Mouse (Mus musculus) kidney, embryonic 14.5 days (tissue): ENCODE data around the gene Ppcdc. TPM values are rescaled to one million over a fixed set of nuclear protein-coding genes. Genes with fewer than 3 reads are reported as not detected.

Experiments
- ATAC-seq: fragments of 200-750 bp; cut with Nextera tagmentation; 2 replicates; pipeline ENCODE4 v1.8.0; 2017; ENCODE audit warnings: moderate number of reproducible peaks, mild to moderate bottlenecking, moderate TSS enrichment, moderate library complexity; ENCODE audit not compliant: low FRiP score, low TSS enrichment
- H3K27ac ChIP-seq: fragments of 300-500 bp; sonication (generic); 2 replicates; pipeline ENCODE4 v1.5.1; 2014; ENCODE audit warnings: low read depth, mild to moderate bottlenecking, low read length, moderate library complexity, mixed read lengths
- H3K27me3 ChIP-seq: fragments of 300-500 bp; sonication (generic); 2 replicates; pipeline ENCODE4 v1.6.1; 2014; ENCODE audit warnings: mild to moderate bottlenecking, low read length; ENCODE audit not compliant: control insufficient read depth, insufficient read depth
- H3K36me3 ChIP-seq: fragments of 300-500 bp; sonication (generic); 2 replicates; pipeline ENCODE4 v1.6.1; 2014; ENCODE audit warnings: low read length, mixed read lengths; ENCODE audit not compliant: control insufficient read depth, insufficient read depth
- H3K4me1 ChIP-seq: fragments of 300-500 bp; sonication (generic); 2 replicates; pipeline ENCODE4 v1.6.1; 2014; ENCODE audit warnings: low read length, mixed read lengths; ENCODE audit not compliant: control insufficient read depth, insufficient read depth
- H3K4me2 ChIP-seq: fragments of 300-500 bp; sonication (generic); replicated peaks from 2 replicates; pipeline ENCODE4 v1.6.1; 2014; ENCODE audit warnings: low read depth, mild to moderate bottlenecking, low read length
- H3K4me3 ChIP-seq: fragments of 300-500 bp; sonication (generic); 2 replicates; pipeline ENCODE4 v1.5.1; 2014; ENCODE audit warnings: mild to moderate bottlenecking, low read length
- H3K9ac ChIP-seq: fragments of 300-500 bp; sonication (generic); 2 replicates; pipeline ENCODE4 v1.6.1; 2014; ENCODE audit warnings: low read depth, mild to moderate bottlenecking, low read length, moderate library complexity
- H3K9me3 ChIP-seq: fragments of 300-500 bp; sonication (generic); 2 replicates; pipeline ENCODE4 v1.6.1; 2016; ENCODE audit warnings: low read length; ENCODE audit not compliant: control insufficient read depth
- WGBS: fragments of 180-500 bp; shearing (Covaris S2); extraction: QIAGEN DNeasy Blood & Tissue Kit; methylation state at CpG from one replicate; pipeline ENCODE4 v1.1.7; 2014; 5-methylcytosine and 5-hydroxymethylcytosine counted together
- polyA plus RNA-seq: library from polyadenylated mRNA; unstranded; fragments of >200 nt; fragmentation: Nextera tagmentation; extraction: Ambion mirVana; gene quantifications from 2 replicates; pipeline ENCODE4 v1.2.1, GENCODE M21; 2014

The Ppcdc gene
- polyA plus RNA-seq, 1 experiment from 2014 or later = 30.4 TPM

- WGBS = 60% methylated on average over 2 of the region's 2 CpGs
- Histone ChIP-seq H3K4me3 (no peak overlapping the region), H3K4me1 (no peaks in the 10 kb centered on the region), H3K27ac (no peak overlapping the region), H3K9me3 (no peaks in the 10 kb centered on the region), H3K36me3 (no peaks in the 10 kb centered on the region), H3K27me3 (no peaks in the 10 kb centered on the region), H3K9ac (no peak overlapping the region), H3K4me2 (no peak overlapping the region)
- ATAC-seq = no peak
Observed at GRCm38 (mm10) chr9:57351277-57351676, 88.6 kb downstream of the Ppcdc start.

DNA sequence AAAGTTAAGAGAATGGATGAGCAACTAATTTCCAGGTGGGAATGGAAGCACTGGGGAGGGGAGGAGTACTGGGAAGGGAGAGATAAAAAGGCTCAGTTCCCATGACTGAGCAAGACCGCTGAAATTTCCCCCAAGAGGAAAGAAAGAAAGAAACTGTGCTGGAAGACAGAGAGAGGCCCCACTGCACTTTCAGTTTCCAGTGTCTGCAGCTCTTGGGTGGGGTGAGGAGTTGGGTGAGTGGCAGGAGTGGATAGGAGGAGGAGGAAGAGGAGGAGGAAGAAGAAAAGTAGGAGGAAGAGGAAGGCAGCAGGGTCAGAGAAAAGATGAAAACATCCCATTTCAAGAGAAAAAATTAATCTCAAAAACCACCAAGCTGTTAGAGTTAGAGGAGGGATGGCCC is 94.0 kb downstream of the Ppcdc start:
- H3K27ac ChIP-seq = no peak overlapping the region

DNA sequence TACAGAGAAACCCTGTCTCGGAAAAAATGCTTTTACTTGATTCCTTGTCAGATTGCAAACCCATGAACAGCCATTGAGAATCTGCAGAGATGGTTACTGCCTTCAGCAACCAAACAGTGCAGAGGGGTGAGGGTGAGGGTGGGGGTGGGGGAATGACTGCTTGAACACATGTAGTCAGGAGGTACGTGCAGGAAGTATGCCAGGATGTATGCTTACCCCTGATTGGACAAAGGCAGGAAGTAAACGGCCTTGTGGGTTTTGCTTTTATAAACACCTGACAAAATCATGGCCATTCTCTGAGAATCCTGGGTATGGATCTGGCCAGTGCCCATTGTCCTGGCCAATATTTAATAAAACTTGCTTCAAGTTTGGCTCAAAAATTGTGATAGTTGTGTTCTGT is 96.2 kb downstream of the Ppcdc start:
- H3K4me2 ChIP-seq = no peak overlapping the region
- H3K27me3 ChIP-seq = no peaks in the 10 kb centered on the region
- no peak overlapping the region for H3K4me3 ChIP-seq
- ATAC-seq = no peak
- H3K9me3 ChIP-seq = no peaks in the 10 kb centered on the region
- H3K9ac ChIP-seq = no peak overlapping the region
- no peaks in the 10 kb centered on the region for H3K36me3 ChIP-seq
- H3K4me1 ChIP-seq = 0 out of 2 replicates have a peak, but pooled peaks cover 4% of the 10 kb centered on the region
- H3K27ac ChIP-seq = no peak overlapping the region
- WGBS = 80% methylated on average over 3 of the region's 3 CpGs

More for the DNA sequence above, 94.0 kb downstream of the Ppcdc start:
- Histone ChIP-seq H3K27me3 (no peaks in the 10 kb centered on the region), H3K4me3 (no peak overlapping the region), H3K36me3 (no peaks in the 10 kb centered on the region), H3K9me3 (no peaks in the 10 kb centered on the region), H3K4me1 (0 out of 2 replicates have a peak, but pooled peaks cover 4% of the 10 kb centered on the region), H3K9ac (no peak overlapping the region), H3K4me2 (no peak overlapping the region)
- no peak for ATAC-seq
- WGBS = 57% methylated on average over 1 of the region's 1 CpGs

GRCm38 (mm10) chr9:57342906-57343474 is 96.9 kb downstream of the Ppcdc start:
- H3K9me3 ChIP-seq = no peaks in the 10 kb centered on the region
- H3K36me3 ChIP-seq = no peaks in the 10 kb centered on the region
- ATAC-seq = no peak
- H3K27me3 ChIP-seq = no peaks in the 10 kb centered on the region
- no peak overlapping the region for H3K4me3 ChIP-seq
- no peak overlapping the region for H3K4me2 ChIP-seq
- H3K9ac ChIP-seq = no peak overlapping the region
- 60% methylated on average over 6 of the region's 6 CpGs for WGBS
- H3K4me1 ChIP-seq = 0 out of 2 replicates have a peak, but pooled peaks cover 4% of the 10 kb centered on the region
- no peak overlapping the region for H3K27ac ChIP-seq

GRCm38 (mm10) chr9:57342186-57342585 is 97.7 kb downstream of the Ppcdc start:
- Histone ChIP-seq H3K27ac (no peak overlapping the region), H3K9ac (no peak overlapping the region), H3K36me3 (no peaks in the 10 kb centered on the region), H3K4me3 (no peak overlapping the region), H3K27me3 (no peaks in the 10 kb centered on the region), H3K4me1 (0 out of 2 replicates have a peak, but pooled peaks cover 4% of the 10 kb centered on the region), H3K4me2 (no peak overlapping the region), H3K9me3 (peaks cover 5% of the 10 kb centered on the region; the same call in 1 of the 2 replicates)
- 60% methylated on average over 3 of the region's 3 CpGs for WGBS
- ATAC-seq = no peak

GRCm38 (mm10) chr9:57340361-57340760 is 99.6 kb downstream of the Ppcdc start:
- no peak for ATAC-seq
- 97% methylated on average over 5 of the region's 5 CpGs for WGBS
- Histone ChIP-seq H3K27me3 (no peaks in the 10 kb centered on the region), H3K27ac (no peak overlapping the region), H3K9me3 (peaks cover 11% of the 10 kb centered on the region; the same call in 1 of the 2 replicates), H3K9ac (no peak overlapping the region), H3K4me3 (no peak overlapping the region), H3K4me1 (0 out of 2 replicates have a peak, but pooled peaks cover 4% of the 10 kb centered on the region), H3K4me2 (no peak overlapping the region), H3K36me3 (no peaks in the 10 kb centered on the region)

DNA sequence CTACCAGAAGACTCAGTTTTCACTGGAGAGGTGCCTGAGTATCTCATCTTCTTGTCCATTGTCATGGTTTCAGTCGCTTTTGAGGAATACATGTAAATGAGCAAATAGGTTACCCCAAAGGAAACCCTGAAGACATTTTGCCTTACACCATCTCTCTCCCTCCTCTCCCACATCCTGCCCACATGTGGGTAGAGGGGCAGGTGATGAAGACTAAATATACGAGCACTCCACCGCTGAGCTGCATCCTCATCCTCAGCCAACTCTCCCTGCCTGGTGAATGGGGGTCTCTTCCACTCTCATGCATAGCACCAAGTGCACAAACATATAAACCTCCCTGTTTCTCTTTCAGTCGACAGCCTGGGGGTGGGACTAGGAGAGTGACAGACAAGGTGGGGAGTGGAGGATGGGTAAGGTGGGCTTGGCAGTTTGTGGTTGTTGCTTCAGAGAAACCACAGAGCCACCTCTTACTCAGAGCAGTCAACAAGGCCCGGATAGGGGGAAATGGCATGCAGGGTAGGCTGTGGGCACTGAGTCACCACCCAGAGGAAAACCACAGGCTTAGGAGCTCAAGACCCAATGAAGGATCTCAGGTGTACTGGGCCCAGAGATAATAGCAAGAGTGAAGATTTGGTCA is 100.2 kb downstream of the Ppcdc start:
- Histone ChIP-seq H3K9ac (no peak overlapping the region), H3K4me3 (no peak overlapping the region), H3K9me3 (peaks cover 11% of the 10 kb centered on the region; the same call in 1 of the 2 replicates), H3K4me1 (0 out of 2 replicates have a peak, but pooled peaks cover 4% of the 10 kb centered on the region), H3K27ac (no peak overlapping the region), H3K36me3 (no peaks in the 10 kb centered on the region), H3K4me2 (no peak overlapping the region), H3K27me3 (no peaks in the 10 kb centered on the region)
- no peak for ATAC-seq
- 79% methylated on average over 5 of the region's 5 CpGs for WGBS

DNA sequence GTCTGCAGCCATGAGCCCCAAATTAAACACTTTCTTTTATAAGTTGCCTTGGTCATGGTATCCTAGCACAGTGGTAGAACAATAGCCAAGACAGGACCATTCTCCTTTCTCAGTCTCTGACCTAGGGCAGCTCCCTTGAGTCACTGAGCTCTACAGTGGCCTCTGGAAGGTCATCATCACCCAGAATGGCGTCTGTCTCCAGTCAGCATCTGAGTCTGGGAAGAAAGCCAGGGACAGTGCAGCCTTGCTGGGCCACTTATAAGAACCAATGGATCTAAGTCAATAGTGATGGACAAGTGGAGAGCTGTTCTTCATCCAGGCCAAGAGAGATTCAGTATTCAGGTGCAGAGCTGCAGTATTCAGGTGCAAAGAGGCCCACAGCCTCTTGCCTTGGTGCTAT is 101.2 kb downstream of the Ppcdc start:
- Histone ChIP-seq H3K9me3 (peaks cover 11% of the 10 kb centered on the region; the same call in 1 of the 2 replicates), H3K27ac (no peak overlapping the region), H3K4me2 (no peak overlapping the region), H3K36me3 (no peaks in the 10 kb centered on the region), H3K27me3 (no peaks in the 10 kb centered on the region), H3K4me3 (no peak overlapping the region), H3K4me1 (0 out of 2 replicates have a peak, but pooled peaks cover 4% of the 10 kb centered on the region), H3K9ac (no peak overlapping the region)
- ATAC-seq = no peak
- WGBS = 74% methylated on average over 1 of the region's 1 CpGs
